Mouse (Mus musculus): ENCODE results near the gene Efcab11. TPM values are rescaled to one million over a fixed set of nuclear protein-coding genes. Genes with fewer than 3 reads are reported as not detected.

Gene Efcab11
- polyA plus RNA-seq, 1 experiment from 2014 or later: 12.5 TPM

- 86% methylated on average over 3 of the region's 3 CpGs for WGBS
- ATAC-seq: no peak
These were observed 35.4 kb upstream of the Efcab11 start for GRCm38 (mm10) chr12:99919636-99920035.

GRCm38 (mm10) chr12:99917800-99918427 is 33.7 kb upstream of the Efcab11 start:
- Histone ChIP-seq H3K4me3 (ENCODE audit: low read depth, low read length) (no peak overlapping the region), H3K27ac (ENCODE audit: low read depth, low read length) (no peak overlapping the region), H3K9me3 (replicated peaks; ENCODE audit: control insufficient read depth, low read length) (no peaks in the 10 kb centered on the region), H3K36me3 (ENCODE audit: control insufficient read depth, insufficient read depth, low read length) (peaks cover 50% of the 10 kb centered on the region), H3K4me2 (ENCODE audit: low read length) (no peak overlapping the region), H3K4me1 (ENCODE audit: control insufficient read depth, insufficient read depth, low read length) (0 out of 2 replicates have a peak, but pooled peaks cover 1% of the 10 kb centered on the region), H3K27me3 (replicated peaks; ENCODE audit: control insufficient read depth, insufficient read depth, low read length) (no peaks in the 10 kb centered on the region), H3K9ac (ENCODE audit: low read length) (no peak overlapping the region)
- DNase-seq (ENCODE audit: low spot score) (no peak), ATAC-seq (no peak)
- WGBS: 87% methylated on average over 15 of the region's 15 CpGs

More at GRCm38 (mm10) chr12:99919636-99920035, 35.4 kb upstream of the Efcab11 start:
- no peak overlapping the region for H3K27ac ChIP-seq (ENCODE audit: low read depth, low read length)
- no peak overlapping the region for H3K9ac ChIP-seq (ENCODE audit: low read length)
- H3K36me3 ChIP-seq (ENCODE audit: control insufficient read depth, insufficient read depth, low read length): peaks cover 40% of the 10 kb centered on the region
- no peaks in the 10 kb centered on the region for H3K9me3 ChIP-seq (replicated peaks; ENCODE audit: control insufficient read depth, low read length)
- peaks cover 8% of the 10 kb centered on the region; the same call in 1 of the 2 replicates for H3K4me1 ChIP-seq (ENCODE audit: control insufficient read depth, insufficient read depth, low read length)
- H3K4me2 ChIP-seq (ENCODE audit: low read length): no peak overlapping the region
- no peak for DNase-seq (ENCODE audit: low spot score)
- H3K4me3 ChIP-seq (ENCODE audit: low read depth, low read length): no peak overlapping the region
- no peaks in the 10 kb centered on the region for H3K27me3 ChIP-seq (replicated peaks; ENCODE audit: control insufficient read depth, insufficient read depth, low read length)

GRCm38 (mm10) chr12:99911466-99911865 is 27.2 kb upstream of the Efcab11 start:
- no peak for DNase-seq (ENCODE audit: low spot score)
- Histone ChIP-seq H3K9ac (ENCODE audit: low read length) (no peak overlapping the region), H3K27me3 (replicated peaks; ENCODE audit: control insufficient read depth, insufficient read depth, low read length) (no peaks in the 10 kb centered on the region), H3K4me1 (ENCODE audit: control insufficient read depth, insufficient read depth, low read length) (no peaks in the 10 kb centered on the region), H3K9me3 (replicated peaks; ENCODE audit: control insufficient read depth, low read length) (no peaks in the 10 kb centered on the region), H3K27ac (ENCODE audit: low read depth, low read length) (no peak overlapping the region), H3K4me2 (ENCODE audit: low read length) (no peak overlapping the region), H3K36me3 (ENCODE audit: control insufficient read depth, insufficient read depth, low read length) (peaks cover 78% of the 10 kb centered on the region), H3K4me3 (ENCODE audit: low read depth, low read length) (no peak overlapping the region)
- 90% methylated on average over 12 of the region's 12 CpGs for WGBS
- ATAC-seq: no peak

GRCm38 (mm10) chr12:99904537-99904936 is 20.3 kb upstream of the Efcab11 start:
- no peak overlapping the region for H3K4me2 ChIP-seq (ENCODE audit: low read length)
- DNase-seq (ENCODE audit: low spot score) (no peak), ATAC-seq (no peak)
- no peaks in the 10 kb centered on the region for H3K4me1 ChIP-seq (ENCODE audit: control insufficient read depth, insufficient read depth, low read length)
- H3K4me3 ChIP-seq (ENCODE audit: low read depth, low read length): no peak overlapping the region
- no peaks in the 10 kb centered on the region for H3K9me3 ChIP-seq (replicated peaks; ENCODE audit: control insufficient read depth, low read length)
- no peak overlapping the region for H3K9ac ChIP-seq (ENCODE audit: low read length)
- H3K27me3 ChIP-seq (replicated peaks; ENCODE audit: control insufficient read depth, insufficient read depth, low read length): no peaks in the 10 kb centered on the region
- no peak overlapping the region for H3K27ac ChIP-seq (ENCODE audit: low read depth, low read length)
- 90% methylated on average over 5 of the region's 5 CpGs for WGBS
- peaks cover 73% of the 10 kb centered on the region for H3K36me3 ChIP-seq (ENCODE audit: control insufficient read depth, insufficient read depth, low read length)

GRCm38 (mm10) chr12:99902867-99903370 is 18.7 kb upstream of the Efcab11 start:
- 57% methylated on average over 4 of the region's 4 CpGs for WGBS
- H3K27ac ChIP-seq (ENCODE audit: low read depth, low read length): 0 out of 2 replicates have a peak overlapping the region, but pooled peaks have one; percentile 18

GRCm38 (mm10) chr12:99901973-99902866 is 18.0 kb upstream of the Efcab11 start:
- whole genome bisulfite sequencing: 72% methylated on average over 8 of the region's 8 CpGs
- Histone ChIP-seq H3K9ac (ENCODE audit: low read length) (no peak overlapping the region), H3K27ac (ENCODE audit: low read depth, low read length) (no peak overlapping the region), H3K27me3 (replicated peaks; ENCODE audit: control insufficient read depth, insufficient read depth, low read length) (no peaks in the 10 kb centered on the region), H3K36me3 (ENCODE audit: control insufficient read depth, insufficient read depth, low read length) (peaks cover 73% of the 10 kb centered on the region), H3K4me2 (ENCODE audit: low read length) (no peak overlapping the region), H3K4me3 (ENCODE audit: low read depth, low read length) (no peak overlapping the region), H3K4me1 (ENCODE audit: control insufficient read depth, insufficient read depth, low read length) (no peaks in the 10 kb centered on the region), H3K9me3 (replicated peaks; ENCODE audit: control insufficient read depth, low read length) (no peaks in the 10 kb centered on the region)
- DNase-seq (ENCODE audit: low spot score): peak; percentile 19
- ATAC-seq: no peak

More at GRCm38 (mm10) chr12:99902867-99903370, 18.7 kb upstream of the Efcab11 start:
- peaks cover 73% of the 10 kb centered on the region for H3K36me3 ChIP-seq (ENCODE audit: control insufficient read depth, insufficient read depth, low read length)
- no peaks in the 10 kb centered on the region for H3K27me3 ChIP-seq (replicated peaks; ENCODE audit: control insufficient read depth, insufficient read depth, low read length)
- DNase-seq (ENCODE audit: low spot score) (peak; percentile 10), ATAC-seq (peak; percentile 29; the same call in 1 of the 2 replicates)
- H3K4me2 ChIP-seq (ENCODE audit: low read length): no peak overlapping the region
- H3K4me1 ChIP-seq (ENCODE audit: control insufficient read depth, insufficient read depth, low read length): no peaks in the 10 kb centered on the region
- no peak overlapping the region for H3K4me3 ChIP-seq (ENCODE audit: low read depth, low read length)
- H3K9ac ChIP-seq (ENCODE audit: low read length): 0 out of 2 replicates have a peak overlapping the region, but pooled peaks have one; percentile 13
- no peaks in the 10 kb centered on the region for H3K9me3 ChIP-seq (replicated peaks; ENCODE audit: control insufficient read depth, low read length)

- Histone ChIP-seq H3K9ac (ENCODE audit: low read length) (no peak overlapping the region), H3K36me3 (ENCODE audit: control insufficient read depth, insufficient read depth, low read length) (peaks cover 73% of the 10 kb centered on the region), H3K9me3 (replicated peaks; ENCODE audit: control insufficient read depth, low read length) (no peaks in the 10 kb centered on the region), H3K4me2 (ENCODE audit: low read length) (no peak overlapping the region), H3K27ac (ENCODE audit: low read depth, low read length) (no peak overlapping the region), H3K27me3 (replicated peaks; ENCODE audit: control insufficient read depth, insufficient read depth, low read length) (no peaks in the 10 kb centered on the region), H3K4me3 (ENCODE audit: low read depth, low read length) (no peak overlapping the region), H3K4me1 (ENCODE audit: control insufficient read depth, insufficient read depth, low read length) (no peaks in the 10 kb centered on the region)
- no peak for ATAC-seq
- 96% methylated on average over 1 of the region's 3 CpGs for WGBS
- peak; percentile 45 for DNase-seq (ENCODE audit: low spot score)
These were observed 15.8 kb upstream of the Efcab11 start for GRCm38 (mm10) chr12:99899991-99900390.

GRCm38 (mm10) chr12:99898248-99898870 is 14.1 kb upstream of the Efcab11 start:
- Histone ChIP-seq H3K4me3 (ENCODE audit: low read depth, low read length) (no peak overlapping the region), H3K27ac (ENCODE audit: low read depth, low read length) (no peak overlapping the region), H3K4me1 (ENCODE audit: control insufficient read depth, insufficient read depth, low read length) (no peaks in the 10 kb centered on the region), H3K9ac (ENCODE audit: low read length) (no peak overlapping the region), H3K4me2 (ENCODE audit: low read length) (no peak overlapping the region), H3K9me3 (replicated peaks; ENCODE audit: control insufficient read depth, low read length) (no peaks in the 10 kb centered on the region), H3K36me3 (ENCODE audit: control insufficient read depth, insufficient read depth, low read length) (peaks cover 77% of the 10 kb centered on the region), H3K27me3 (replicated peaks; ENCODE audit: control insufficient read depth, insufficient read depth, low read length) (no peaks in the 10 kb centered on the region)
- ATAC-seq (no peak), DNase-seq (ENCODE audit: low spot score) (no peak)
- 92% methylated on average over 16 of the region's 16 CpGs for WGBS

All from forebrain, embryonic 14.5 days (tissue).